Mouse (Mus musculus): ENCODE measurements around the gene Fbxo40. TPM values are rescaled to one million over a fixed set of nuclear protein-coding genes. Genes with fewer than 3 reads are reported as not detected.

Gene Fbxo40
- polyA plus RNA-seq, 1 experiment from 2014 or later, result not detected

DNA sequence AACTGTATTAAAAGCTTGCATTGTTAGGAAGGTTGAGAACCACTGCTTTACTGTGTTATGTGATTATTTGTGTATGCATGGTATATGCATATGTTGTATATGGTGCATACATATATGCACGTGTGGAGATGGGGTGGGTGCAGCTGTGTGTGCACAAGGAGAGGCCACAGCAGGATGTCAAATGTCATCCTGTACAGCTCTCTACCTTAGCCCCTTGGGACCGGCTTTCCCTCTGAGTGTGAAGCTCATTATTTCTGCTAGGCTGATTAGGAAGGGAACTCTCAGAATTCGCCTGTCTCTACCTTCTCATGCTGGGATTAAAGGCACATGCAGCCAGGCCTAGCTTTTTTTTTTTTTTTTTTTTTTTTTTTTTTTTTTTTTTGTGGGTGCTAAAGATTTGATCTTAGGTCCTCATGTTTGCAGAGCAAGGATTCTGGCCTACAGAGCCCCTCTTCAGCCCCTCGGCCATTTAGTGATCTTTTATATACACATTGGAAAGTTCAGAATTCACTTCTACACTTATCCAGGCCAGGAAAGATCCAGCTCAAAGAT lies 42.5 kb downstream of the Fbxo40 start:
- Histone ChIP-seq H3K9me3 (ENCODE audit: low read depth, low read length) (no peaks in the 10 kb centered on the region), H3K4me2 (no peak overlapping the region), H3K4me3 (ENCODE audit: low read depth, low read length) (no peak overlapping the region), H3K27me3 (ENCODE audit: insufficient read depth, low read length) (no peaks in the 10 kb centered on the region), H3K36me3 (ENCODE audit: insufficient read depth) (no peaks in the 10 kb centered on the region), H3K27ac (ENCODE audit: low read depth) (no peak overlapping the region), H3K4me1 (ENCODE audit: insufficient read depth) (no peaks in the 10 kb centered on the region), H3K9ac (no peak overlapping the region)
- 50% methylated on average over 4 of the region's 4 CpGs for WGBS
- no peak for TF ChIP-seq CTCF (IDR thresholded peaks at IDR 0.05; ENCODE audit: low read depth)
- DNase-seq (no peak), ATAC-seq (ENCODE audit: insufficient read depth) (no peak)

DNA sequence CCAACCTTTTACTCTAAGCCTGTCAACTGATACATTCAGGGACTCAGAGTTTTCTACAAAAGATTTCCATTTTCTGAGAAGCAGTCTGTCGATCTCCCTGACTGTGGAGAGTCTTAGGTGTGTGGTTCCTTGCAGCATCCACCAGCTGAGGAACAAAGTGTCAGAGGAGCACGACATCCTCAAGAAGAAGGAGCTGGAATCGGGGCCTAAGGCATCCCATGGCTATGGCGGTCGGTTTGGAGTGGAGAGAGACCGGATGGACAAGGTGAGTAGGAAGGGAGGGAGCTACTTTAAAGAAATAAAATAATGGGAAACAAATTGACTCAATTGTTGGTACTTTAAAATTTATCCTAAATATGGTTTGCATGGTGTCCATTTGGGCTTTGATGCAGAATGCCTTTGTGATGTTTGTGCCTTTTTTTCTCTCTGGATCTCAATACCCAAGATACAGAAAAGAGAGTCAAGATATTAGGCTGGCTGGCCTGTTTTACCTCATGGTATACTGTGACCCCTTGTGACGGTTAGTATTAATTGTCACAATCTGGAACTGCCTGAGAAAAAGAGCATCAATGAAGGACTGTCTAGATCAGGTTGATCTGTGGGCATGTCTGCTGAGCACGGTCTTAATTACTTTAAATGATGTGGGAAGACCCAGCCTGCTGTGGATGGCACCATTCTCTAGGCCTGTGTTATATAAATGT lies 43.7 kb downstream of the Fbxo40 start:
- DNase-seq (no peak), ATAC-seq (ENCODE audit: insufficient read depth) (no peak)
- Histone ChIP-seq H3K4me2 (no peak overlapping the region), H3K27me3 (ENCODE audit: insufficient read depth, low read length) (no peaks in the 10 kb centered on the region), H3K36me3 (ENCODE audit: insufficient read depth) (no peaks in the 10 kb centered on the region), H3K4me3 (ENCODE audit: low read depth, low read length) (no peak overlapping the region), H3K9ac (no peak overlapping the region), H3K9me3 (ENCODE audit: low read depth, low read length) (no peaks in the 10 kb centered on the region), H3K27ac (ENCODE audit: low read depth) (no peak overlapping the region), H3K4me1 (ENCODE audit: insufficient read depth) (no peaks in the 10 kb centered on the region)
- TF ChIP-seq CTCF (IDR thresholded peaks at IDR 0.05; ENCODE audit: low read depth), result no peak
- WGBS, result 76% methylated on average over 8 of the region's 8 CpGs

DNA sequence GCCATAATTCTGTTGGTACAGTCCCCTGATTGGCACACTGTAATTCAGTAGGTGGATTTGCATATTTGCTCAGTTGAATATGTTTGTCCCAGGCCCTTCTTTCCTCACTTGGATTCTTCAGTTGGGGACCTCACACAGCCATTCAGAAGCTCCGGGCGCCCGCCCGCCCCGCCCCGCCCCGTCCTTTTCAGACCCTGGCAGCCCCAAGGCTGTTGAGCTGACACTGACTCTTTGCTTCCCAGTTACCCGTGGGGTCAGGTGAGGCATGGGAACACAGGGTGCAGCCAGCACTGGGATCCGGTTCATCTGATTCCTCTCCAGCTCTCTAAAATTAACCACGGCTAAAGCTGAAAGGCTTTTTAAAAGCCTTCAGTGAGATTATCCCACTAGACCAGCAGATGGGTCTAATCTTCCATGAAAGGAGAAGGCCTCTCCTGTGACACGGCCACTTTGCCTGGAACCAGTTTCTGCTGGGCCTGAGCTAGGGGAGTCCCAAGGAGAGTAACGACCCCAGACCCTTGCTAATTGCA lies 45.3 kb downstream of the Fbxo40 start:
- TF ChIP-seq CTCF (IDR thresholded peaks at IDR 0.05; ENCODE audit: low read depth), result no peak
- no peak for ATAC-seq (ENCODE audit: insufficient read depth)

DNA sequence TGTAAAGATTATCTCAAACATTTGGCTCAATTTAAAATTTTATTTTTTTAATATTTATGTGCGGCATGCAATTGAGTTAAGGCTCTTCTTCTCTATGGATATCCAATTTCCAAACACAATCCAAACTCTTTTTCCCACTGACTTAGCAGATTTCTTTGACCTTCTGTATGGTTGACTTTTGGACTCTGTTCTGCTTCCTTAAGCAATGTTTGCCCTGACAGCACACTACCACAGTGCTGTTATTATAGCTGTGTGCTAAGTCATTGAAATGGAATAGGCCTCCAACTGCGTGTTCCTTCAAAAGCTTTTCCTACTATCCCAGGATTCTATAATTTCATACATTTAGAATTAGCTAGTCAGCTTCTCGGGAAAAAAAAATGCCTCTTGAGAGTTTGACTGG lies 46.7 kb downstream of the Fbxo40 start:
- Histone ChIP-seq H3K9ac (no peak overlapping the region), H3K27me3 (ENCODE audit: insufficient read depth, low read length) (no peaks in the 10 kb centered on the region), H3K27ac (ENCODE audit: low read depth) (no peak overlapping the region), H3K4me2 (no peak overlapping the region), H3K4me3 (ENCODE audit: low read depth, low read length) (no peak overlapping the region), H3K9me3 (ENCODE audit: low read depth, low read length) (no peaks in the 10 kb centered on the region), H3K4me1 (ENCODE audit: insufficient read depth) (no peaks in the 10 kb centered on the region), H3K36me3 (ENCODE audit: insufficient read depth) (no peaks in the 10 kb centered on the region)
- no peak for DNase-seq
- no peak for ATAC-seq (ENCODE audit: insufficient read depth)
- no peak for TF ChIP-seq CTCF (IDR thresholded peaks at IDR 0.05; ENCODE audit: low read depth)
- 84% methylated on average over 3 of the region's 3 CpGs for WGBS

More for the DNA sequence above, 45.3 kb downstream of the Fbxo40 start:
- H3K4me2 ChIP-seq, result no peak overlapping the region
- H3K9me3 ChIP-seq (ENCODE audit: low read depth, low read length), result no peaks in the 10 kb centered on the region
- DNase-seq, result no peak
- no peak overlapping the region for H3K9ac ChIP-seq
- no peaks in the 10 kb centered on the region for H3K4me1 ChIP-seq (ENCODE audit: insufficient read depth)
- no peaks in the 10 kb centered on the region for H3K36me3 ChIP-seq (ENCODE audit: insufficient read depth)
- no peak overlapping the region for H3K27ac ChIP-seq (ENCODE audit: low read depth)
- 70% methylated on average over 12 of the region's 12 CpGs for WGBS
- no peak overlapping the region for H3K4me3 ChIP-seq (ENCODE audit: low read depth, low read length)
- no peaks in the 10 kb centered on the region for H3K27me3 ChIP-seq (ENCODE audit: insufficient read depth, low read length)

DNA sequence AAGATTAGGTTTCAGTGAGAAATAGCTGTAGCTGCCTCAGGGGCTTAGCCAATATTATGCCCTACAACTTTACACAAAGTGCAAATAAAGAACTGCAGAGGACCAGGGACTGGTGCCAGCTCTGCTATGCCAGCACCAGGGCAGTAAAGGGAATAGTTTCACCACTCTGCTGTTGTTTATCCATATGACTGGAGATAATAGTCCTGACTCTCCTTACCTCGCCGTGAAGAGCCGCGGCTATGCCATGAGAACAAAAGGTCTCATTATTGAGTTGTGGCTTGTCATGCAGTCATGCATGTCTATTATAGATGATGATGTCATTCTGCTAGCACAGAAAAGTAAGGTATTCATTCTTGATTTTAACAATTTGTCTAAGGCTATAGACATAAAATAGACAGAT lies 48.4 kb downstream of the Fbxo40 start:
- Histone ChIP-seq H3K9me3 (ENCODE audit: low read depth, low read length) (no peaks in the 10 kb centered on the region), H3K27ac (ENCODE audit: low read depth) (no peak overlapping the region), H3K4me2 (no peak overlapping the region), H3K9ac (no peak overlapping the region), H3K27me3 (ENCODE audit: insufficient read depth, low read length) (no peaks in the 10 kb centered on the region), H3K4me1 (ENCODE audit: insufficient read depth) (no peaks in the 10 kb centered on the region), H3K4me3 (ENCODE audit: low read depth, low read length) (no peak overlapping the region), H3K36me3 (ENCODE audit: insufficient read depth) (no peaks in the 10 kb centered on the region)
- ATAC-seq (ENCODE audit: insufficient read depth) (no peak), DNase-seq (no peak)
- no peak for TF ChIP-seq CTCF (IDR thresholded peaks at IDR 0.05; ENCODE audit: low read depth)
- WGBS, result 79% methylated on average over 4 of the region's 4 CpGs

DNA sequence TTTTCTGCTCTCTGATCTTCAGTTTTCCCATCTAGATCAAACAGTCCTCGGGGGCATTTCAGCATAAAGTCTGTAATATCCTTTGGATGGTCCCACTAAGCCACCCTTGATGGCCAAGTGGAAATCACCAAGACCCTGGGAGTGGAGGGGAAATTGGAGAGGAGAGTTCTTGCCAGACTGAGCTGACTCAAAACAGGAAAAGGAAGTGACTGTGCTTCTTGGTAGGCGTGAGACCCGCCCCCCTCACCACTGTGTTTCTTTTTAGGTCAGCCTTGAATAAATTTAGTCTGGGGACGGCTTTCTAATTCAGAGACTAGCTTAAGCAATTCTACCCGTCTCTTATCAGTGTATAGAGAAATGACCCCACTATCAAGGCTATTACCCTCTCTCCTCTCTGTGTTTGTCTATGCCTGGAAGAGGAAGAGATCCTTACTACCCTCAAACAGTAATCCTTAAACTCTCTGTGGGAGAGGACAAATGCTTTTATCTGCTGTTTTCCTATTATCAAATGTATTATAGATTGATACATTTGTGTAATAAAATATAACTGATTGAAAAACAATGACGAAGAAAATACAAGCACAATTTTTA lies 49.0 kb downstream of the Fbxo40 start:
- no peak for ATAC-seq (ENCODE audit: insufficient read depth)
- no peaks in the 10 kb centered on the region for H3K9me3 ChIP-seq (ENCODE audit: low read depth, low read length)
- no peak for TF ChIP-seq CTCF (IDR thresholded peaks at IDR 0.05; ENCODE audit: low read depth)
- no peak for DNase-seq
- H3K4me3 ChIP-seq (ENCODE audit: low read depth, low read length), result no peak overlapping the region
- WGBS, result 61% methylated on average over 6 of the region's 6 CpGs
- no peaks in the 10 kb centered on the region for H3K4me1 ChIP-seq (ENCODE audit: insufficient read depth)
- no peak overlapping the region for H3K27ac ChIP-seq (ENCODE audit: low read depth)
- no peak overlapping the region for H3K4me2 ChIP-seq
- H3K36me3 ChIP-seq (ENCODE audit: insufficient read depth), result no peaks in the 10 kb centered on the region
- no peaks in the 10 kb centered on the region for H3K27me3 ChIP-seq (ENCODE audit: insufficient read depth, low read length)
- H3K9ac ChIP-seq, result no peak overlapping the region

DNA sequence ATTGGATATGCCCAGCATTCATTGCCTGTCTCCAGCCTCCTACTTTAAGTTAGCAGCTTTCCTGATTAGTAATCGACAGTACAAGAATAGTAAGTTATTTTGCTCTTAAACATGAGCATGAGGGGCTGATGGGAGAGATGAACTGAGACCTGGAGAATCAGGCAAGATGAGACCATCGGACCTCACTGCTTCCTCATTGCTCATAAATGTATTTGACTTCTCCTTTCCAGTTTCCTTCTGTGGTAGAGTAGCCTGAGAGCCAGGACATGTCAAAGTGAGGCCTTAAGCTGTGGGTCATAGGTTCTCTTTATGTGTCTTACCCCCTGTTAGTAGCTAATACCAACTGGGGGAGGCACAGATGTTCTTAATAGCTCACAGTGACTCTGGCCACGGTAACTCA lies 54.5 kb downstream of the Fbxo40 start:
- peaks cover 23% of the 10 kb centered on the region for H3K36me3 ChIP-seq (ENCODE audit: insufficient read depth)
- no peak overlapping the region for H3K4me2 ChIP-seq
- ATAC-seq (ENCODE audit: insufficient read depth) (no peak), DNase-seq (no peak)
- 84% methylated on average over 3 of the region's 3 CpGs for WGBS
- H3K27ac ChIP-seq (ENCODE audit: low read depth), result no peak overlapping the region
- H3K9me3 ChIP-seq (ENCODE audit: low read depth, low read length), result no peaks in the 10 kb centered on the region
- no peaks in the 10 kb centered on the region for H3K27me3 ChIP-seq (ENCODE audit: insufficient read depth, low read length)
- H3K9ac ChIP-seq, result no peak overlapping the region
- no peak overlapping the region for H3K4me3 ChIP-seq (ENCODE audit: low read depth, low read length)
- no peaks in the 10 kb centered on the region for H3K4me1 ChIP-seq (ENCODE audit: insufficient read depth)
- no peak for TF ChIP-seq CTCF (IDR thresholded peaks at IDR 0.05; ENCODE audit: low read depth)
